Mouse (Mus musculus): Measurements from ENCODE around the gene Neurl1b.

DNA sequence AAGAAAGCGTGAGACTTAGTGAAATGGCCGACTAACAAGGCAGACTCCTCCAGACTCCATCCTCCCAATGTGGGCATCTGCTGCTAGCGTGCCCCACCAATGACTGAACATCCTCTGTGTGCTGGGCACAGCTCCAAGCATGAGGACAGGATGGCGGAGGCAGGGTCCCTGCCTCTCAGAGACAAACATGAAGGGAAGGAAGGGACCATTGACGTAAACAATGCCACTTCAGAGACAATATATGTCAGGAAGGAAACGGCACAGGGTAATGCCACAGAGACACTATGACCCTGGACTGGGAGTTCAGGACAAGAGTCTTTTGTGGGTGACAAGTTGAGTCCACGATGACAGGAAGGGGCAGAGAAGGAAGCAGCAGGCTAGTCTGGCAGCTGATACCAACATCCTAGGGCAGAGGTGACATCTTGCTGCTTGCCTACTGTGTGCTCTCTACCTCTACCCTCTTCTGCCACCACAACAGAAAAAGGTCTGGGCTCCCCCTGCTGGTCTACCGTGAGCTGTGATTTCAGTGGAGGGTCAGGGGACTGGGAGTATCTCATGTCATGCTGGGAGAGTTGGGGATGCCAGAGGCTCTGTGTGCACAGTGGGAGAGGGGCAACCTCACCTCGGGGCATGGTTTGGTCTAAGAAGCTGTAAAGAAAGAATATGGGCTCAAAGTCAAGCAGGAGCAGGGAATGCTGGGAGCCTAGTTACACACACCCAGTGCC is 43.9 kb upstream of the Neurl1b start:
- TF ChIP-seq EP300 (optimal IDR thresholded peaks at IDR 0.05) (no peak), CTCF (IDR thresholded peaks at IDR 0.05; ENCODE audit: low read depth) (peak; percentile 80)

Data from stomach, postnatal 0 days (tissue).